Mouse (Mus musculus): ENCODE data around the gene Rnaseh2a.

DNA sequence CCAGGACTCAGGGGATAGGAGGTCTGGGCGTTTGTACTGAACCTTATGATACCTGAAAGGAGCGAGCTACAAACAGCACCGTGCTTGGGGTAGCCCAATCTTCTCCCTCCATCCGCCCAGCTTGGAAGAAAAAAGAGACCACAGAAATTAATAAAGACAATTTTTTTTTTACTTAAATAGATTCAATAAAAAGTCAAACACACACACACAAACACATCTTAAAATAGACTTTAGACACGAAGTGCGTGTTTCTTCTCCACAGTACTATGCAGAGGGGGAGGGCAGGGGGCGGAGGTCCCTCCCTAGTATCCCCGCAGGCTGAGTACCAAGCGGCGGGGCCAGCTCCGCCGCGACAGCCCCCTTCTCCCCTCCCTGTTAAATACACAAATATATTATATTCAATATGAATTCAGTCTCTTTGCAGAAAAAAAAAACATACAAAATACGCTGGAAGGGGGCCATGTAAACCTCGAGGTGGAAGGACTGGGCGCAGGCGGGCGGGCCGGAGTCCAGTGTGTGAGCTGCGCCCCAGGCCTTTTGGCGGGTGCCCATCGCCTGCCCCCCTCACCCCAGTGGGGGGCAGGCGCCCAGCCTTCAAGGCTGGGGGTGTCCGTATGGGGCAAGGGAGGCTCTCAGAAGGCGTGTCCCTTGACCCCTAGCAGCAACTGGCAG is 7.3 kb upstream of the Rnaseh2a start:
- no peak for TF ChIP-seq CTCF (IDR thresholded peaks at IDR 0.05; ENCODE audit: insufficient read depth, low read length)
- TF ChIP-seq POLR2A (IDR thresholded peaks at IDR 0.05; ENCODE audit: borderline replicate concordance, extremely low read depth, low read depth, low read length): no peak

All from lung, adult 2 months (tissue).